In genomic region chr7:74313279-74314105, GRCm38 (mm10) we compare ENCODE assay signal across 22 mouse cellular contexts.
DNase-seq lines count a peak whose midpoint lies in the region; ATAC-seq lines count a peak whose summit lies in the region.
"Had no signal": no experiment of that assay in that cellular context is flagged by ENCODE, and none has a peak within 500 bp of the region (broad histone marks: within the 10 kb centered on the region; RNA-seq: fewer than 3 reads in every experiment).

No protein-coding gene starts in this region.

- peaks cover 14% of the 10 kb centered on the region for H3K4me1 ChIP-seq in embryonic facial prominence, embryonic 14.5 days (ENCODE audit: control insufficient read depth, insufficient read depth, low read length)
- H3K4me1 ChIP-seq in embryonic facial prominence, embryonic 10.5 days = no peaks in the 10 kb centered on the region
- H3K4me1 ChIP-seq in hindbrain, embryonic 12.5 days = peaks cover 12% of the 10 kb centered on the region; the same call in 1 of the 2 replicates
- peaks cover 9% of the 10 kb centered on the region; the same call in 1 of the 2 replicates for H3K4me1 ChIP-seq in hindbrain, embryonic 14.5 days (replicated peaks; ENCODE audit: control insufficient read depth, insufficient read depth, low read length)
- H3K4me1 ChIP-seq in neural tube, embryonic 13.5 days (replicated peaks) = peaks cover 32% of the 10 kb centered on the region
- peaks cover 22% of the 10 kb centered on the region for H3K4me1 ChIP-seq in neural tube, embryonic 15.5 days
- H3K4me1 ChIP-seq in liver, embryonic 12.5 days = no peaks in the 10 kb centered on the region
- H3K4me1 ChIP-seq: heart, embryonic 15.5 days; liver, embryonic 15.5 days had no signal

- H3K9me3 ChIP-seq in embryonic facial prominence, embryonic 14.5 days (ENCODE audit: control insufficient read depth, low read length) = no peaks in the 10 kb centered on the region
- H3K9me3 ChIP-seq in embryonic facial prominence, embryonic 10.5 days = no peaks in the 10 kb centered on the region
- H3K9me3 ChIP-seq in hindbrain, embryonic 12.5 days (replicated peaks) = no peaks in the 10 kb centered on the region
- no peaks in the 10 kb centered on the region for H3K9me3 ChIP-seq in hindbrain, embryonic 14.5 days (ENCODE audit: control insufficient read depth, low read length)
- H3K9me3 ChIP-seq in neural tube, embryonic 13.5 days = no peaks in the 10 kb centered on the region
- no peaks in the 10 kb centered on the region for H3K9me3 ChIP-seq in neural tube, embryonic 15.5 days (replicated peaks)
- no peaks in the 10 kb centered on the region for H3K9me3 ChIP-seq in liver, embryonic 12.5 days (replicated peaks)
- H3K9me3 ChIP-seq: heart, embryonic 15.5 days; limb, embryonic 15.5 days; liver, embryonic 15.5 days; lung, embryonic 15.5 days had no signal

- H3K36me3 ChIP-seq in embryonic facial prominence, embryonic 14.5 days (ENCODE audit: control insufficient read depth, insufficient read depth, low read length) = no peaks in the 10 kb centered on the region
- no peaks in the 10 kb centered on the region for H3K36me3 ChIP-seq in embryonic facial prominence, embryonic 10.5 days (replicated peaks)
- H3K36me3 ChIP-seq in hindbrain, embryonic 12.5 days = no peaks in the 10 kb centered on the region
- H3K36me3 ChIP-seq in hindbrain, embryonic 14.5 days (replicated peaks; ENCODE audit: control insufficient read depth, insufficient read depth) = no peaks in the 10 kb centered on the region
- 0 out of 2 replicates have a peak, but pooled peaks cover 4% of the 10 kb centered on the region for H3K36me3 ChIP-seq in neural tube, embryonic 13.5 days
- H3K36me3 ChIP-seq in neural tube, embryonic 15.5 days = no peaks in the 10 kb centered on the region
- H3K36me3 ChIP-seq in liver, embryonic 12.5 days = no peaks in the 10 kb centered on the region
- H3K36me3 ChIP-seq: heart, embryonic 15.5 days; limb, embryonic 15.5 days; liver, embryonic 15.5 days; lung, embryonic 15.5 days had no signal

- H3K4me2 ChIP-seq in embryonic facial prominence, embryonic 14.5 days (ENCODE audit: low read depth, low read length) = no peak overlapping the region
- H3K4me2 ChIP-seq in hindbrain, embryonic 12.5 days (replicated peaks) = no peak overlapping the region
- no peak overlapping the region for H3K4me2 ChIP-seq in hindbrain, embryonic 14.5 days (replicated peaks)
- H3K4me2 ChIP-seq in neural tube, embryonic 13.5 days = no peak overlapping the region
- H3K4me2 ChIP-seq in neural tube, embryonic 15.5 days = no peak overlapping the region
- no peak overlapping the region for H3K4me2 ChIP-seq in liver, embryonic 12.5 days
- H3K4me2 ChIP-seq: heart, embryonic 15.5 days; limb, embryonic 15.5 days; liver, embryonic 15.5 days; lung, embryonic 15.5 days had no signal

- no peak overlapping the region for H3K4me3 ChIP-seq in embryonic facial prominence, embryonic 14.5 days (ENCODE audit: low read depth, low read length)
- no peak overlapping the region for H3K4me3 ChIP-seq in embryonic facial prominence, embryonic 10.5 days
- H3K4me3 ChIP-seq in hindbrain, embryonic 12.5 days = no peak overlapping the region
- H3K4me3 ChIP-seq in hindbrain, embryonic 14.5 days (replicated peaks; ENCODE audit: low read length) = no peak overlapping the region
- no peak overlapping the region for H3K4me3 ChIP-seq in neural tube, embryonic 13.5 days
- no peak overlapping the region for H3K4me3 ChIP-seq in neural tube, embryonic 15.5 days (replicated peaks)
- no peak overlapping the region for H3K4me3 ChIP-seq in liver, embryonic 12.5 days
- H3K4me3 ChIP-seq: heart, embryonic 15.5 days; layer of hippocampus, adult 2 months; limb, embryonic 15.5 days; liver, embryonic 15.5 days; lung, embryonic 15.5 days had no signal

- ATAC-seq in embryonic facial prominence, embryonic 14.5 days (ENCODE audit: low read depth) = no peak
- ATAC-seq in hindbrain, embryonic 12.5 days (ENCODE audit: low FRiP score) = peak; percentile 56; the same call in 1 of the 2 replicates
- no peak for ATAC-seq in hindbrain, embryonic 14.5 days (ENCODE audit: low FRiP score)
- peak; percentile 64 for ATAC-seq in neural tube, embryonic 13.5 days (ENCODE audit: low read depth)
- ATAC-seq in neural tube, embryonic 15.5 days (ENCODE audit: low FRiP score) = no peak
- no peak for ATAC-seq in liver, embryonic 12.5 days
- ATAC-seq: intestine, postnatal 0 days had no signal

- WGBS in embryonic facial prominence, embryonic 14.5 days = 77% methylated on average over 6 of the region's 6 CpGs
- 92% methylated on average over 6 of the region's 6 CpGs for WGBS in embryonic facial prominence, embryonic 10.5 days
- WGBS in hindbrain, embryonic 12.5 days = 77% methylated on average over 6 of the region's 6 CpGs
- 57% methylated on average over 6 of the region's 6 CpGs for WGBS in hindbrain, embryonic 14.5 days
- 59% methylated on average over 6 of the region's 6 CpGs for WGBS in neural tube, embryonic 13.5 days
- 43% methylated on average over 6 of the region's 6 CpGs for WGBS in neural tube, embryonic 15.5 days
- WGBS in liver, embryonic 12.5 days (ENCODE audit: insufficient replicate concordance) = 74% methylated on average over 6 of the region's 6 CpGs

- no peak overlapping the region for H3K9ac ChIP-seq in embryonic facial prominence, embryonic 14.5 days (ENCODE audit: low read depth, low read length)
- no peak overlapping the region for H3K9ac ChIP-seq in hindbrain, embryonic 12.5 days
- no peak overlapping the region for H3K9ac ChIP-seq in hindbrain, embryonic 14.5 days
- no peak overlapping the region for H3K9ac ChIP-seq in neural tube, embryonic 13.5 days
- no peak overlapping the region for H3K9ac ChIP-seq in neural tube, embryonic 15.5 days (replicated peaks)
- no peak overlapping the region for H3K9ac ChIP-seq in liver, embryonic 12.5 days
- H3K9ac ChIP-seq: heart, embryonic 15.5 days; limb, embryonic 15.5 days; liver, embryonic 15.5 days; lung, embryonic 15.5 days had no signal

- H3K27ac ChIP-seq in embryonic facial prominence, embryonic 14.5 days (replicated peaks; ENCODE audit: low read depth, low read length) = no peak overlapping the region
- no peak overlapping the region for H3K27ac ChIP-seq in embryonic facial prominence, embryonic 10.5 days (replicated peaks)
- no peak overlapping the region for H3K27ac ChIP-seq in hindbrain, embryonic 12.5 days
- no peak overlapping the region for H3K27ac ChIP-seq in hindbrain, embryonic 14.5 days
- peak overlapping the region; percentile 72 for H3K27ac ChIP-seq in neural tube, embryonic 13.5 days (replicated peaks)
- 0 out of 2 replicates have a peak overlapping the region, but pooled peaks have one; percentile 35 for H3K27ac ChIP-seq in neural tube, embryonic 15.5 days (replicated peaks)
- no peak overlapping the region for H3K27ac ChIP-seq in liver, embryonic 12.5 days
- H3K27ac ChIP-seq: heart, embryonic 15.5 days; layer of hippocampus, adult 2 months; limb, embryonic 15.5 days; liver, embryonic 15.5 days; lung, embryonic 15.5 days had no signal

- peak; percentile 31 for DNase-seq in embryonic facial prominence, embryonic 14.5 days (ENCODE audit: low spot score)
- DNase-seq in embryonic facial prominence, embryonic 10.5 days (ENCODE audit: low spot score) = no peak
- DNase-seq in hindbrain, embryonic 14.5 days (ENCODE audit: low spot score) = no peak
- DNase-seq in neural tube, embryonic 10.5 days (ENCODE audit: extremely low spot score, low spot score) = no peak
- DNase-seq: adrenal gland, postnatal 14 days; cerebellum, adult 8-10 months; gastrocnemius, postnatal 36 days; kidney, postnatal 25 days; layer of hippocampus, postnatal 36 days; lung, postnatal 36 days; thymus, adult 18-20 months; thymus, postnatal 36 days had no signal

- H3K27me3 ChIP-seq in embryonic facial prominence, embryonic 14.5 days (replicated peaks; ENCODE audit: control insufficient read depth, insufficient read depth, low read length) = no peaks in the 10 kb centered on the region
- H3K27me3 ChIP-seq in embryonic facial prominence, embryonic 10.5 days (replicated peaks; ENCODE audit: low read depth, poor library complexity, severe bottlenecking) = no peaks in the 10 kb centered on the region
- peaks cover 4% of the 10 kb centered on the region; the same call in 1 of the 2 replicates for H3K27me3 ChIP-seq in hindbrain, embryonic 12.5 days
- H3K27me3 ChIP-seq in hindbrain, embryonic 14.5 days (ENCODE audit: control insufficient read depth, insufficient read depth, low read length) = no peaks in the 10 kb centered on the region
- no peaks in the 10 kb centered on the region for H3K27me3 ChIP-seq in neural tube, embryonic 13.5 days
- no peaks in the 10 kb centered on the region for H3K27me3 ChIP-seq in neural tube, embryonic 15.5 days (replicated peaks)
- H3K27me3 ChIP-seq in liver, embryonic 12.5 days (replicated peaks) = no peaks in the 10 kb centered on the region
- H3K27me3 ChIP-seq: heart, embryonic 15.5 days; limb, embryonic 15.5 days; liver, embryonic 15.5 days; lung, embryonic 15.5 days had no signal

Comparison
In these comparisons a context has a peak if more than half of its experiments do, and no peak if none do; other contexts are left out.
1. ATAC-seq: peak in hindbrain, embryonic 12.5 days (single experiment) and neural tube, embryonic 13.5 days (single experiment); none in embryonic facial prominence, embryonic 14.5 days (single experiment), hindbrain, embryonic 14.5 days (single experiment), neural tube, embryonic 15.5 days (single experiment) and liver, embryonic 12.5 days (single experiment).
2. H3K27ac ChIP-seq: peak in neural tube, embryonic 13.5 days (single experiment) and neural tube, embryonic 15.5 days (single experiment); none in embryonic facial prominence, embryonic 14.5 days (single experiment), embryonic facial prominence, embryonic 10.5 days (single experiment), hindbrain, embryonic 12.5 days (single experiment), hindbrain, embryonic 14.5 days (single experiment) and liver, embryonic 12.5 days (single experiment).